Mouse (Mus musculus) forebrain, postnatal 0 days (tissue): ENCODE data around the gene Fxyd1. TPM values are rescaled to one million over a fixed set of nuclear protein-coding genes. Genes with fewer than 3 reads are reported as not detected.

Source experiments
- ATAC-seq: fragments of 200-750 bp; cut with Nextera tagmentation; 2 replicates; pipeline ENCODE4 v1.8.0; 2017; ENCODE audit warnings: mild to moderate bottlenecking, moderate library complexity
- DNase-seq: peaks from one replicate; pipeline ENCODE4 v3.0.0-alpha.2; 2015
- H3K27ac ChIP-seq: fragments of 300-500 bp; sonication (generic); 2 replicates; pipeline ENCODE4 v1.5.1; 2014; ENCODE audit warnings: low read depth, mild to moderate bottlenecking, antibody characterized with exemption, low read length, moderate library complexity, mixed read lengths
- H3K27me3 ChIP-seq: fragments of 300-500 bp; sonication (generic); 2 replicates; pipeline ENCODE4 v1.6.1; 2014; ENCODE audit warnings: mild to moderate bottlenecking, low read length, mixed read lengths; ENCODE audit not compliant: insufficient read depth
- H3K36me3 ChIP-seq: fragments of 300-500 bp; sonication (generic); 2 replicates; pipeline ENCODE4 v1.6.1; 2014; ENCODE audit warnings: mild to moderate bottlenecking, moderate library complexity; ENCODE audit not compliant: insufficient read depth
- H3K4me1 ChIP-seq: fragments of 300-500 bp; sonication (generic); 2 replicates; pipeline ENCODE4 v1.6.1; 2014; ENCODE audit warnings: antibody characterized with exemption; ENCODE audit not compliant: insufficient read depth
- H3K4me2 ChIP-seq: fragments of 300-500 bp; sonication (generic); 2 replicates; pipeline ENCODE4 v1.6.1; 2014; ENCODE audit warnings: low read depth, mild to moderate bottlenecking, moderate library complexity
- H3K4me3 ChIP-seq: fragments of 300-500 bp; sonication (generic); 2 replicates; pipeline ENCODE4 v1.5.1; 2014; ENCODE audit warnings: low read depth, low read length, mixed read lengths
- H3K9ac ChIP-seq: fragments of 300-500 bp; sonication (generic); 2 replicates; pipeline ENCODE4 v1.6.1; 2014; ENCODE audit warnings: mild to moderate bottlenecking
- H3K9me3 ChIP-seq: fragments of 300-500 bp; sonication (generic); 2 replicates; pipeline ENCODE4 v1.6.1; 2016; ENCODE audit warnings: low read length
- CTCF ChIP-seq: sonication (generic); IDR thresholded peaks from 2 replicates; pipeline ENCODE4 v1.5.1; 2016; ENCODE audit warnings: antibody characterized with exemption, control low read depth, low read depth
- WGBS: fragments of 180-500 bp; shearing (Covaris S2); extraction: QIAGEN DNeasy Blood & Tissue Kit; methylation state at CpG from one replicate; pipeline ENCODE4 v1.1.7; 2014; 5-methylcytosine and 5-hydroxymethylcytosine counted together
- polyA plus RNA-seq: library from polyadenylated mRNA; unstranded; fragments of >200 nt; fragmentation: Nextera tagmentation; extraction: Ambion mirVana; gene quantifications from 2 replicates; pipeline ENCODE4 v1.2.1, GENCODE M21; 2015
- total RNA-seq: library from RNA; depleted of rRNA; stranded (reverse); fragments of >200 nt; gene quantifications from 2 replicates; pipeline ENCODE4 v1.2.3, GENCODE M21; 2014

The Fxyd1 gene
- total and polyA plus RNA-seq, 2 experiments from 2014 or later = 19.5 to 56.8 TPM

DNA sequence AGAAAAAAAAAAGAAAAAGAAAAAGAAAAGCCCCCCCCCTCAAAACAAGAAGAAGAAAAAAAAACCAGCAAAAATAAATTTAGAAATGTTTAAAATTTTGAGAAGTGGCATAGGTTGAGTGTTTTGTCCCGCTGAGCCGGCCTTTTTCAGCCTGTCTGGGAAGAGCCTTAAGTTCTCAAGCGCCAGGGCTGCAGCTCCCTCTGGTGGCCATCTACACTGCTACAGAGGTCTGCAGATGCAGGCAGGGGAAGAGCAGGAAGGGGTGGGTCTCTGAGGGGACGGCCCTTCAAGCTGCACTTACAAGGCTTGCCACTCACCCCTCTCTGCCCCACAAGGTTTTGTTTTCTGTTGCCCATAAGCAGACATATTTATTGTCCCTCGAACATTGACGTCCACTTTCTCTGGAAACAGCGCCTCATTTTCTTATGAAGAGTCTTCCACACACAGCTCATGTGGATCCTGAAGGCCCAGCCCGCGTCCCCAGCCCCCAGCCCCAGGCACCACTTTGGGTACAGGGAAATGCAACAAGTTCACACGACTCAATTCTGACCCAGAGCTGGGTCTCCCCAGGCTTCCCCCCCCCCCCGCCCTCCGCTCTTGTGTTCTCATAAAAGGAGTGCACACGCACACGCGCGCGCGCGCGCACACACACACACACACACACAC is 40.7 kb upstream of the Fxyd1 start:
- no peaks in the 10 kb centered on the region for H3K27me3 ChIP-seq
- peak overlapping the region; percentile 37 for H3K4me2 ChIP-seq
- no peak overlapping the region for H3K9ac ChIP-seq
- no peaks in the 10 kb centered on the region for H3K4me1 ChIP-seq
- no peaks in the 10 kb centered on the region for H3K9me3 ChIP-seq
- peak; percentile 95 for TF ChIP-seq CTCF
- H3K36me3 ChIP-seq = no peaks in the 10 kb centered on the region
- 43% methylated on average over 20 of the region's 20 CpGs for WGBS
- no peak overlapping the region for H3K27ac ChIP-seq
- DNase-seq (peak; percentile 91), ATAC-seq (peak; percentile 96)
- H3K4me3 ChIP-seq = peak overlapping the region; percentile 19

GRCm38 (mm10) chr7:31096892-31097564 is 40.0 kb upstream of the Fxyd1 start:
- no peak overlapping the region for H3K9ac ChIP-seq
- H3K4me1 ChIP-seq = no peaks in the 10 kb centered on the region
- H3K27me3 ChIP-seq = no peaks in the 10 kb centered on the region
- H3K27ac ChIP-seq = no peak overlapping the region
- WGBS = 75% methylated on average over 9 of the region's 9 CpGs
- no peak overlapping the region for H3K4me2 ChIP-seq
- no peaks in the 10 kb centered on the region for H3K9me3 ChIP-seq
- ATAC-seq (no peak), DNase-seq (no peak)
- H3K36me3 ChIP-seq = no peaks in the 10 kb centered on the region
- no peak overlapping the region for H3K4me3 ChIP-seq
- TF ChIP-seq CTCF = no peak

DNA sequence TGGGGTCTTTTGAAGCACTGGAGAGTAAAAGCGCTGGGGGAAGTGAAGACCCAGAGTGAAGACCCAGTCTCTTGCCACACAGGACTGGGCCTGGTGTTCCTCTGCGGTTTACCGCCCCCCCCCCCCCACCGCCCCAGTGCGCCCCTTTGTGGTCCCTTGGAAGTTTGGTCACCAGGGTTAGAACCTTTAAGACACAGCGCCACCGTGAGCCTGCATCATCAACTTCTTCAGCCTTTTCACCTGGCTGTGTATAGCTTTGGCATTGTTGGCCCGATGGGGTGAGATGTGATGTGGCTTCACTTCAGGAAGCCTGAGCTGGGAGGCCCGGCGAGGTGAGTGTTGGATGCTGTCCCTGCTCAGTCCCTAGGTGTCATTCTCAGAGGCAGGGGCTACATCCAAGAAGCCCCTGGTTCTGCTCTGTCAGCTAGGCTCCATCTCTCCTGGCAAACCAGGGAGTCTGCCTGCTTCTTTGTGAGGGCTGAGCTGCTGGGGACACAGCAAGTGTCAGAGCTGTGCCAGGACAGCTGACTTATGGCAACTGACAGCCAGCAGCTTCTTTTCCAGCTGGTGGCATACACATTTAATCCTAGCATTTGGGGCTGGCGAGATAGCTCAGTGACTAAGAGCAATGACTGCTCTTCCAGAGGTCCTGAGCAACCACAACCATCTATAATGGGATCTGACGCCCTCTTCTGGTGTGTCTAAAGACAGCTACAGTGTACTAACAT is 37.9 kb upstream of the Fxyd1 start:
- WGBS = 21% methylated on average over 12 of the region's 12 CpGs
- no peaks in the 10 kb centered on the region for H3K4me1 ChIP-seq
- no peak overlapping the region for H3K4me2 ChIP-seq
- H3K36me3 ChIP-seq = no peaks in the 10 kb centered on the region
- no peak overlapping the region for H3K27ac ChIP-seq
- no peak overlapping the region for H3K4me3 ChIP-seq
- TF ChIP-seq CTCF = peak; percentile 22; the same call in 1 of the 2 replicates
- H3K9ac ChIP-seq = no peak overlapping the region
- no peak for DNase-seq
- ATAC-seq = no peak
- H3K27me3 ChIP-seq = no peaks in the 10 kb centered on the region
- H3K9me3 ChIP-seq = no peaks in the 10 kb centered on the region

- Histone ChIP-seq H3K9me3 (no peaks in the 10 kb centered on the region), H3K36me3 (no peaks in the 10 kb centered on the region), H3K4me1 (no peaks in the 10 kb centered on the region), H3K27ac (no peak overlapping the region), H3K4me3 (no peak overlapping the region), H3K27me3 (no peaks in the 10 kb centered on the region), H3K9ac (no peak overlapping the region), H3K4me2 (no peak overlapping the region)
- DNase-seq (no peak), ATAC-seq (no peak)
- WGBS = 89% methylated on average over 2 of the region's 2 CpGs
- no peak for TF ChIP-seq CTCF
Measured at GRCm38 (mm10) chr7:31089721-31090120, 32.7 kb upstream of the Fxyd1 start.

GRCm38 (mm10) chr7:31088206-31088605 is 31.2 kb upstream of the Fxyd1 start:
- Histone ChIP-seq H3K4me1 (no peaks in the 10 kb centered on the region), H3K36me3 (no peaks in the 10 kb centered on the region), H3K9me3 (no peaks in the 10 kb centered on the region), H3K4me2 (no peak overlapping the region), H3K9ac (no peak overlapping the region), H3K27me3 (no peaks in the 10 kb centered on the region), H3K27ac (no peak overlapping the region), H3K4me3 (no peak overlapping the region)
- TF ChIP-seq CTCF = no peak
- DNase-seq = no peak
- WGBS = 49% methylated on average over 3 of the region's 3 CpGs
- no peak for ATAC-seq

- Histone ChIP-seq H3K9me3 (no peaks in the 10 kb centered on the region), H3K9ac (no peak overlapping the region), H3K4me1 (no peaks in the 10 kb centered on the region), H3K4me2 (no peak overlapping the region), H3K4me3 (no peak overlapping the region), H3K27ac (no peak overlapping the region), H3K36me3 (no peaks in the 10 kb centered on the region), H3K27me3 (no peaks in the 10 kb centered on the region)
- TF ChIP-seq CTCF = no peak
- ATAC-seq (no peak), DNase-seq (no peak)
- WGBS = 65% methylated on average over 2 of the region's 2 CpGs
Measured at GRCm38 (mm10) chr7:31087262-31087661, 30.3 kb upstream of the Fxyd1 start.

DNA sequence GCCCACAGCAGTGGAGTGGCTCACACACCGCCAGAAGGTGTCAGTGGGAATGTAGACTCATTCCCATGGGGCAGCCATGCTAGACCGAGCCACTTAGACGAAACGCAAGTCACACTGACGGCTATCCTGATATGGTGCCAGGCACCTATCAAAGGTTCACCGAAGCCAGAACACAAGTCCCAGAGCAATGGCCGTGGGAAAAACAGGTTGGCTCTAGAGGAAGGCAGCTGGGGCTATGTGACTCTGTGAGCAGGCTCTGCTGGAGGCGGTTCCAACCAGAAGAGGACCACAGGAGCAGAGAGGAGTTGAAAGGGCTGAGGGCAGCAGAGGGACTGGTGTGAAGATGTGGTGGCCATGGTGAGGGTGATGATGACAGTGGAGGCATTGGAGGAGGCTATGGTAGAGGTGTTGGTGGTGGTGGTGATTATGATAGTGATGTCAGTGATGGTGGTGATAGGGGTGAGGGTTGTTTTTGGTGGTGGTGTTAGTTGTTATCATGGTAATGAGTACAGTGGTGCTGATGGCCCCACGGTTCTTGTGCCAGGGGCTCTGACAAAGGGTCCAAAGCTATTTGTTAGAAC is 29.3 kb upstream of the Fxyd1 start:
- H3K9ac ChIP-seq = no peak overlapping the region
- H3K4me1 ChIP-seq = no peaks in the 10 kb centered on the region
- H3K4me3 ChIP-seq = no peak overlapping the region
- H3K27ac ChIP-seq = no peak overlapping the region
- ATAC-seq (no peak), DNase-seq (no peak)
- 92% methylated on average over 9 of the region's 9 CpGs for whole genome bisulfite sequencing
- no peaks in the 10 kb centered on the region for H3K9me3 ChIP-seq
- H3K4me2 ChIP-seq = no peak overlapping the region
- no peak for TF ChIP-seq CTCF
- no peaks in the 10 kb centered on the region for H3K27me3 ChIP-seq
- no peaks in the 10 kb centered on the region for H3K36me3 ChIP-seq
